Mouse (Mus musculus) brain, embryonic 14.5 days (tissue): ENCODE measurements around the gene Smim23.

Source experiments
- CTCF ChIP-seq: fragments of 200-500 bp; IDR thresholded peaks from 2 replicates; pipeline ENCODE4 v1.5.1; 2012; ENCODE audit warnings: inconsistent platforms, mild to moderate bottlenecking, moderate library complexity, borderline replicate concordance; ENCODE audit not compliant: insufficient read depth, insufficient read length; ENCODE audit errors: extremely low read depth
- POLR2A ChIP-seq: fragments of 200-500 bp; IDR thresholded peaks from 2 replicates; pipeline ENCODE4 v1.6.1; 2012; ENCODE audit warnings: mild to moderate bottlenecking, inconsistent platforms, borderline replicate concordance; ENCODE audit not compliant: poor library complexity, insufficient read depth, insufficient read length, severe bottlenecking; ENCODE audit errors: extremely low read depth

- no peak for TF ChIP-seq CTCF
- no peak for TF ChIP-seq POLR2A
These were observed 43.5 kb downstream of the Smim23 start for GRCm38 (mm10) chr11:32780747-32781536.
